Mouse (Mus musculus): Measurements from ENCODE around the gene Pkp3.

Gene Pkp3

DNA sequence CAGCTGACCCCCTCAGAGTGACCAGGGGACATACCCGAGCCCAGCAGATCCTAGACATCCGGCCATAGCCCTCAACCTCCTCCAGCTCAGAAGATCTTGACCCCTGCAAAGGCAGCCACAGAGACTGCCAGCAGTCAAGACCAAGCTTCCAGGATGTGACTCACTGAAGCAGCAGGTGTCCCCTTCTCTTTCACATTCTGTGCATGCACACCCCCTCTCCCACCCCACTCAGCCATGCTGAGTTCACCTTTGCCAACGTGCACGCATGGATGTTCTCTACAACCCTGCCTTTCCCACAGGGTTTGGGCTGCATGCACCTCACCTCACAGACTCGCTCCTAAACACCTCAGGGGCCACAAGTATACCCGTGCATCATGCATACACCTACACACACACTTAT lies 18.0 kb downstream of the Pkp3 start:
- DNase-seq = no peak

DNA sequence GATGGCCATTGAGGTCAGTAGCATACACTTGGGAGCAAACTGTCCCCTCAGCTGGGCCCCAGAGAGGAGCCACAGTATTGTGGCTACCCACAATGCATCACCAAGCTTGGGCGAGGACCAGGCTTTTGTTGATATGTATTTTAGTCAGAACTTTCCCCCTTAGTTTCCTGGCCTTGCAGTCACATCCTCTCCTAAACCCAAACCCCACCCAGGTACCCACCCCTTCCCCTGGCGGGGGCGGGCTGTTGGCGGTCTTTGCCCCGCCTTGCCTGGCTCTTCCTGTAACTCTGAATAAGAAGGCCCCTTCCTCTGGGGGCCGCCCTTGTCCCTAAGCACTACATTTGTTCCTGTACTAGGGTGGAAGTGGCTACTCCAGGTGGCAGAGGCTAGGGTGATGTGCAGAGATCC lies 18.6 kb downstream of the Pkp3 start:
- peak; percentile 79 for DNase-seq

DNA sequence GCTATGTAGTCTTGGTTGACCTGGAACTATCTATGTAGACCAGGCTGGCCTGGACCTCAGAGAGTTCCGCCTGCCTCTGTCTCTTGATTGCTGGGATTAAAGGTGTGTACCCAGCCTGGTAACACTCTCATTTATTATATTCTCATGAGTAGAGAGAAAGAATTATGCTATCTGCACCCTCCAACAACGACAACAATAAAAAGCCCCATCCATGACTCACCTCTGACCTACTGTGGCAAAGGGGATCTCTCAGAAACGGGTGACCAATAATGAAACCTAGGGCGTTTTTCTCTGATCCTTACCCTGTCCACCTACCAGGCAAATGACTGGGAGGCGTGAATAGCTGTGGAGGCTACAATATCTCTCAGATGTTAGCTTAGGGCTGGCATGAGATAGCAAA lies 19.2 kb downstream of the Pkp3 start:
- DNase-seq = no peak

DNA sequence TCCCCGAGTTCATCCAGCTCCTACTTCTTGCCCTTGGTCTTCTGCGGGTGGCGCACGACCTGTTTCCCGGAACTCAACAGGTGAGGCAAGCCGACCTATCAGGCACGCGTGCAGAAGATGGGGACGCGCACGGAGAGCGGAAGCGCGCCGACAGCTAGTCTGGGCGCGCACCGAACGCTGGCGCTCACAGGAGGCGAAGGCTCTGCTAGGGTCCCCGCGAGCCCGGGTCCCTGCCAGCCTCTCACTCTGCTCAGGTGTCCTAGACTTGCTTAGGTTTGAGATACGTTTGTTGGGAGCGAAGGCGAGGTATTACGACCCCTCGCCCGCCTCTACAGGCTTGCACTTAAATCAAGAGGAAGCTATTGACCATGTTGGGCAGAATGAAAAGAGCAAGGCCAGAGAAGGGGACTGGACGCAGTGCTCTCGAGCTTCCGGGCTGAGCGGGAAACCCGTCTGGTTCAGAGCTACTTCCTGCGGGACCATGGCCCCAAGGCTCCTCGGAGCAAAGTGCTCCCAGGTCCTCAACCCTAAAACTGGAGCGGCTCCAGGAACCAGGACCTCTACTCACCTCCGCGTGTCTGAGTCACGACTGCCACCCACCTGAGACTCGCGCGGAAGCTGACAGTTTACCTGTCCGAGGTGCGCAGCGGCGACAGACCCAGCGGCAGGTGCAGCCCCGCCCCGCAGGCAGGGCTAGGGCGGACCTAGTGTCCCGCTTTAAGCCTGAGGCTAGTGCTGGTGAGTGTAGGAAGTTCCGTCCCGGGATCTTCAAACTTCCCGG lies 22.1 kb downstream of the Pkp3 start, which contains the start of gene Sigirr:
Gene Sigirr (minus strand): TSS at position 662 of the 781 bp plus-strand sequence.
- DNase-seq = peak; percentile 50

DNA sequence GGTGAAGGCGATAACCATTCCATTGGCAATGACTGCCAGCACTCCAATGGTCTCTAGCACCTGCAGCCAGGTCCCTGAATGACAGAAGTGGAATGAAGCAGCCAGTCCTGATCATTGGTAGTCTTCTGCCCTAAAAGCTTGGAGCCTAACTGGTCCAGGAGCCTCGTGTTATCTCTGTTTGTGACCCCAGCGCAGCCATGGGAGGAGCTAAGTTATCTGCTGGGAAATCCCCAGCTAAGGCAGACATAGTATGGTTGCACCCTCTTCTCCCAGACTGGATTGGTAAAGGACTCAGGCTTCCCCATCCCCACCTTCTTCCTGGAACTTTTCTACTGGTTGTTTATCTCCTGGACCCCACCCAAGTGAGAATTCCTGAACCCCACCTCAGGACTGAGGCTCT lies 25.1 kb downstream of the Pkp3 start:
- DNase-seq = peak; percentile 67

DNA sequence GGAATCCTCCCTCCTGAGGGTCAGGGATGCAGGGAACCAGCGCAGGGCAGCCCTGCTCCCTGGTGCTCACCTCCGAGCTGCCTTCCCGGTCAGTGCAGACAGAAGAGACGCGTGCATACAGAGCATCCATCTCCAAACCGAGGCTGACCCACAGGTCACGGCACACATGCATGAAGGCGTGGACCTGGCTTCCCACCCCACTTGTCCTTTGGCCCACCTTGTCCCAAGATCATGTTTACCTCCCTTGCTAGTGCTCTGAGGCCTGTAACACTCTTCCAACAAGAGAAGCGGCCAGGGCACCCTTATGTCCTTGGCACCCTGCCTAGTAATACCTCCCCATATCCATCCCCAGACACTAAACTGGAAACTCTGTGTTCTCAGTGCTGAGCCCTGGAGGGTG lies 37.9 kb downstream of the Pkp3 start:
- no peak for DNase-seq

DNA sequence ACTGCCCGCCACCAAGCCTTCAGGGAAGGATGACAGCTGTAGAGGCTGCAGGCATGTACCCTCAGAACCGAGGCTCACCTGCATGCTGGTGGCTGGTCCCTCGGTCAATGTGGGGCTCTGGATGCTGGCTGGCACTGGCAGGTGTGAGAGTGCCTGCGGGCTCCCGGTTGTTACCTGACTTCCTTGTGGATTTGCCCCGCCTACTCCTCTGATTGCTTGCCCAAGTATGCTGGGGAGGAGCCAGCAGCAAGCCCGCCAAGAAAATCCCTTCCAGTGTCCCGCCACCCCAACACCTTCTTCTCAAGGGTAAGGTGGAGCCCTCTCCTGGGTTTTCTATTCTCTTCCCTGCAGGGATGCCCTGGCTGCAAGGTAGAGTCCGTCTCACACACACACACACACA lies 39.6 kb downstream of the Pkp3 start, which contains the start of gene Ano9:
Gene Ano9 (minus strand): TSS at position 171 of the 400 bp plus-strand sequence.
- DNase-seq = no peak

DNA sequence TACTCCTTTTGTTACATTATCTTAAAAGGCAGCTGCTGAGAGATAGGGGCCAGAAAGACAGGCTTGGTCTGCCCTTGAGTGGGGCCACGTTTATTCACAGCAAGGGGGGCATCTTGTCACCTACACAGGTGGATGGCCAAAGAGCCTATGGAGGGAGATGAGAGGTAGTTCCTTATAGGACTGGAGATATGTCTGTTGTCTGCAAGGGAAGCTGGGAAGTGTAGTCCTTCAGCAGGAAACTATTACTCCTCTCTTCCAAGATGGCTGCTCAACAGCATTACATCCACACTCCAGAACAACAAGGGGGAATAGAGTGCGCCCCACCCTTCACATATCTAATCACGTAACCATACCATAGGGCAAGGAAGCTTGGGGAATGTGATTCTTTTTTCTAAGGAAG lies 41.5 kb downstream of the Pkp3 start:
- no peak for DNase-seq

DNA sequence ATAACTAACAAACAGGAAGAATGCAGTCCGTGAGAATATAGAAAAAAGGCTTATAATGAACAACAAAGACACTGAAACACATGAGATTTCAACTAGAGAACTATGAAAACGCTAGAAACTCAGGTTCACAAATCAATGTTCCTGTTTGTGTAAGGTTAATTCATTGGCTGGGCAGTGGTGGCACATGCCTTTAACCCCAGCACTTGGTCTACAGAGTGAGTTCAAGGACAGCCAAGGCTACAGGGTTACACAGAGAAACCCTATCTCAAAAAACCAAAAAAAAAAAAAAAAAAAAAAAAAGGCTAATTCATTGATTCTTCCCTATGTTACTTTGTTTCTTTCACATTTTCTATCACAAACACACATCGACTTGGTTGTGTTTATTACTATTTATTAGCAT lies 42.6 kb downstream of the Pkp3 start:
- DNase-seq = no peak

DNA sequence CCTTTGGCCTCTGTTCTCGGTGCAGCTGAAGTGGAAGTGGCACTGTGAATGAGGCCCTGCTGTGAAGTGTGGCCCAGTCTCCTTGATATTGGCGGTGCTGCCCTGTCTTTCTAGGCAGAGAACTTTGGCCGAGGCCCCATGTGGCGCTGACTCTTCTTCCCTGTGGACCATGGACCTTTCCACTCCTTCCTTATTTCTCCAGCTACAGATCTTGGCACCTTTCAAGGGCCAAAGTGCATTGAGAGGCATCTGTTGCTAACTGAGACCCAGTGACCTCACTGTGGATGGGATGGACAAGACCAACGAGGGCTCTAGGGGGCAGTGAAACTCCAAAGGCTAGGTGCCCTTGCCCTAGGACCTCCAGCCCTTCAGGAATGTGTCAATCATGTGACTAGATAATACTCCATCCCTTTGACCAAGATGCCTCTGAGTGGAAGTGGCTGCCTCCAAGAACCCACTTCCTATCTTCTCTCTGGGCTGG lies 43.1 kb downstream of the Pkp3 start:
- no peak for DNase-seq

DNA sequence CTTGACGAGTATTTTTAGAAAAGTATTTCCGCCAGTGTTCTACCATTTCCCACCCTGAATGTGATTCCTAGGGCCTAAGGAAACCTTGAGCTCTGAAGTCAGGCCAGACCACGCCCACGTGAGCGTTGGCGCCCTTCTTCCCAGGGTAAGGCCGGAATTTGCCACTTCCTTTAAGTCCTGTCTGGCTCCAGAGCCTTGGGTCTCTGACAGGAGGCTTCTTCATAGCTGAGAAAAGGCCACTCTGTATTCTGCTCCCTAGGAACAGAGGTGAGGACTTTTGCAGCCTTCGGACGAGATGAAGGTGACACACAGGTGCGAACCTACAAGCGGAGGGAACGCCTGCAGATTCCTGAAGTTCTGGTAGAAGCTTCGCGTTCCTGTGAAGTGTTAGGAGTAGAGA lies 44.2 kb downstream of the Pkp3 start, which contains the start of gene Ptdss2:
Gene Ptdss2 (plus strand): TSS at position 138 of the 400 bp plus-strand sequence.
- peak; percentile 66 for DNase-seq

DNA sequence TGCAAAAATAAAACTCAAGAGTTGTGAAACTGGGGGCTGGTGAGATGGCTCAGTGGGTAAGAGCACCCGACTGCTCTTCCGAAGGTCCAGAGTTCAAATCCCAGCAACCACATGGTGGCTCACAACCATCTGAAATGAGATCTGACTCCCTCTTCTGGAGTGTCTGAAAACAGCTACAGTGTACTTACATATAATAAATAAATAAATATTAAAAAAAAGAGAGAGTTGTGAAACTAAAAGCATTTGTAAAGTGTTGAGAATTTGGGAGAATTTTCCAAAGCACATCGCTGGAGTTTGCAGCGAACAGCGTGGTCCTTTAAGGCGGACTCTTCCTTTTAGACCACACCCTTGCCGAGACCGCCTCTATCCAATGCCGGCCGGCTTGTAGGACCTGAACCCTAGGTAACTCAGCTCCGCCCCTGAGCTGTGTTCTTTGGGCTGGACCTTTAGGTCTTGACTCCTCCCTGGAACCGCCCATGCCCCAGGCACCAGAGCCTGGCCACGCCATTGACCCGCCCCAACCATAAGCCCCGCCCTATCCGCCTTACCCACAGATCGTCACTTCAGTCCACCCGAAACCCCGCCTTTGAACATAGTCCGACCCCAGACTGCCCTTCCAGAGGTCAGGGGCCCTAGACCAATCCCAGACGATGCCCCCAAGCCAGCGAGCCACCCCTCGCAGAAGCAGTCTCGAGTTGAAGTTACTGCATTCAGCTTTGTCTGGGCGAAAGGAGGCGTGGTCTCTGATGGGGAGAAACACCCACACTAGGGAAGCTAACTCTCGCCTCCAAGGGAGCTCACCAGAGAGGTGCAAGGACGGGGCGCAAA lies 44.9 kb downstream of the Pkp3 start:
- DNase-seq = peak; percentile 99

DNA sequence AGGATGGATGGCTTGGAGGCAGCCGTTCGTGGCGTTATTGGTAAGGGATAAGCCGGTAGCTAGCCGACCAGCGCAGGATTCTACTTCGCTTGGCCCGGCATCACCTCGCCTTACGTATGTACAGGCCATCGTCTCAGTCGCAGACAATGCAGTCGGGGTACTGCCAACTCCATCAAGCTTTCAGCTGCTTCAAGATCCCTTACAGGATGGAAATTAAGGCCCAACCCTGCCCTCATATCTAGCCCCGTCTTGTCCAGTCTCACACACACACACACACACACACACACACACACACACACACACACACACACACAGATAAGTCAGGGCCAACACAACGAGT lies 45.5 kb downstream of the Pkp3 start:
- no peak for DNase-seq

DNA sequence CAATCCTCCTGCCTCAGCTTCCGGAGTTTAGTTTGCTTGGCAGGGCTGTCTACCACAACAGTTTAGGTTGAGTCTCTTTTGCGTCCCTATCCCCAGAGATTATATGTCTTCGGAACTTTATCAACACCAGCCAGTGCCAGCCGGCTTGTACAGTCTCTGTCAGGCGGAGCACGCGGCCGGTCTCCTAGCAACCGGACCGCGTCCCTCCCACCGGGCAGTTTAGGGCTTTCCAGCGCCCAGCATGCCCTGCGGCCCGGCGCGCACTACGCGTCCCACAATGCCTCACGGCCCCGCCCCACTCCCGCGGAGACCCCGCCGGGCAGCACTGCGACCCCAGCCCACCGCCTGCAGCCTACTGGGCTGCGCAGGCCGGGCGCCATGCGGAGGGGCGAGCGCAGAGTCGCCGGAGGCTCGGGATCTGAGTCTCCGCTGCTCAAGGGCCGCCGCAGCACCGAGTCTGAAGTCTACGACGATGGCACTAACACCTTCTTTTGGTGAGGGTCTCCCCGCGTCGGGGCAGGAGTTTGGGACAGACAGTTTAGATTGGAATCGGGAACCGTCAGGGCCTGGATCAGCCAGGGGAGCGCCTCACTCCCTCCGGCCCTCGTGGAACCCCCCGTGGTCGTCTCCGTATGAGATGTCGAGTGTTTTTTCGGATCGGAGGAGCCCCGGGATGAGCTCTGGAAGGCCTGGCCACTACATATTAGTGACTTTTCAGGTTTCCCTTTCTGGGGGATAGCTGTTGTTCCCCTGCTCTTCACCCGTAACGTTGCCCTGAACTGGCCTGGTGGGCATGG lies 53.2 kb downstream of the Pkp3 start:
- DNase-seq = peak; percentile 98

DNA sequence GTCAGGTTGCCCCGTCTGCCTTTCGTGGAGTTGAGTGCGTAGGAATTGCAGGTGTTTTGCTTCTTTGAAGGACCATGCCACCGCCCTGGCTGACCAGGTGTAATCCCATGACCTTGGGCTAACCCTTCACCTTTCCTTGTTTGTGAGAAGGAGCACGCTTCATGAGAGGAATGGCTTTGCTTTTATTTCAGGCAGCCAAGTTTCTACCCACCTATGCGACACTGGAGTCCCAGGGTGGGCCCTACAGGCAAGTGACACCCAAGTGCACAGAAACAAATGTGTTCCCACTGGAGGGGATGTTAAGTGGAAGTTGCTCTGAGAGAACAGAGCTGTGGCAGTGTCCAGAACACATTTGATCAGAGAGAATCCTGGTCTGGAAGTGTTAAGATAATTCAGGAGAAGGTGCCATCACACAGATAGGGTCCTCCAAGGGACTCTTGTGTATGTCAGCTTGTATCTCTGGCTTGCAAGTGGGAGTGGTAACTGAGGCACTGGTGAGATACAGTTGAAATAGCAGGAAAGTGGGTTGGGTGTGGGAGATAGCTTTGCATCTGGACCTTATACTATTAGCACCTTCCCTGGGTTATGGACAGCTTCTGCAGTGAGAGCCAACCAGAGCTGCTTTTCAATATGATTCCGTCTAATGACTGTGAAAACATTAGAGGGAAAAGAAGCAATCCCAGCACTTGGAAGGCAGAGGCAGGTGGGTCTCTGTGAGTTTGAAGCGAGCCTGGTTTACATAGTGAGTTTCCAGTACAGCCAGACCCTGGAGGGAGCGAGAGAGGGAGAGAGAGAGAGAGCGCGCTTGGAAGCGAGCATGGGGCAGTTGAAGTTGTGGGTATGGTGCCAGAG lies 54.1 kb downstream of the Pkp3 start:
- peak; percentile 77 for DNase-seq

Data from liver (tissue).